Mouse (Mus musculus): ENCODE results near the gene Gm17660. TPM values are rescaled to one million over a fixed set of nuclear protein-coding genes. Genes with fewer than 3 reads are reported as not detected.

The Gm17660 gene
- total RNA-seq, 2 experiments from 2014 or later, result not detected

- DNase-seq (ENCODE audit: low spot score in 2 of 2), result peak in 1 of 2 experiments; percentile 9
- Histone ChIP-seq H3K4me3 (no peak overlapping the region), H3K27ac (peak overlapping the region; percentile 70)
- TF ChIP-seq CTCF (conservative IDR thresholded peaks at IDR 0.05), result no peak
Measured at GRCm38 (mm10) chr5:104072272-104072886, 5.0 kb downstream of the Gm17660 start.

- H3K4me3 ChIP-seq, result no peak overlapping the region
- peak in 1 of 2 experiments; percentile 11 for DNase-seq (ENCODE audit: low spot score in 2 of 2)
- peak overlapping the region; percentile 60; the same call in 1 of the 2 replicates for H3K27ac ChIP-seq
- TF ChIP-seq CTCF (conservative IDR thresholded peaks at IDR 0.05), result no peak
Measured at GRCm38 (mm10) chr5:104071048-104071447, 6.4 kb downstream of the Gm17660 start.

GRCm38 (mm10) chr5:104068751-104069150 is 8.7 kb downstream of the Gm17660 start:
- Histone ChIP-seq H3K27ac (no peak overlapping the region), H3K4me3 (no peak overlapping the region)
- peak; percentile 74 for TF ChIP-seq CTCF (conservative IDR thresholded peaks at IDR 0.05)
- no peak for DNase-seq (ENCODE audit: low spot score in 2 of 2)

- H3K4me3 ChIP-seq, result no peak overlapping the region
- DNase-seq (ENCODE audit: low spot score in 2 of 2), result peak in 1 of 2 experiments; percentile 7
- no peak for TF ChIP-seq CTCF (conservative IDR thresholded peaks at IDR 0.05)
- H3K27ac ChIP-seq, result peak overlapping the region; percentile 87
Measured at GRCm38 (mm10) chr5:104062773-104063551, 14.4 kb downstream of the Gm17660 start.

- DNase-seq (ENCODE audit: low spot score in 2 of 2), result peak in 1 of 2 experiments; percentile 25
Measured at GRCm38 (mm10) chr5:104061936-104062772, 15.3 kb downstream of the Gm17660 start.

GRCm38 (mm10) chr5:104060429-104060828 is 17.0 kb downstream of the Gm17660 start:
- no peak for TF ChIP-seq CTCF (conservative IDR thresholded peaks at IDR 0.05)
- Histone ChIP-seq H3K27ac (peak overlapping the region; percentile 84), H3K4me3 (no peak overlapping the region; the same call in 1 of the 2 replicates)
- peak in 1 of 2 experiments; percentile 13 for DNase-seq (ENCODE audit: low spot score in 2 of 2)

More at GRCm38 (mm10) chr5:104061936-104062772, 15.3 kb downstream of the Gm17660 start:
- H3K4me3 ChIP-seq, result no peak overlapping the region
- no peak for TF ChIP-seq CTCF (conservative IDR thresholded peaks at IDR 0.05)
- H3K27ac ChIP-seq, result peak overlapping the region; percentile 87

GRCm38 (mm10) chr5:104059628-104060027 is 17.8 kb downstream of the Gm17660 start:
- Histone ChIP-seq H3K27ac (peak overlapping the region; percentile 84), H3K4me3 (no peak overlapping the region)
- peak; percentile 28 for TF ChIP-seq CTCF (conservative IDR thresholded peaks at IDR 0.05)
- DNase-seq (ENCODE audit: low spot score in 2 of 2), result peak in 1 of 2 experiments; percentile 21

GRCm38 (mm10) chr5:104058021-104058420 is 19.4 kb downstream of the Gm17660 start:
- TF ChIP-seq CTCF (conservative IDR thresholded peaks at IDR 0.05), result peak; percentile 83
- no peak overlapping the region for H3K4me3 ChIP-seq
- peak in 1 of 2 experiments; percentile 51 for DNase-seq (ENCODE audit: low spot score in 2 of 2)
- H3K27ac ChIP-seq, result peak overlapping the region; percentile 84

- no peak for TF ChIP-seq CTCF (conservative IDR thresholded peaks at IDR 0.05)
- Histone ChIP-seq H3K4me3 (no peak overlapping the region), H3K27ac (peak overlapping the region; percentile 14; the same call in 1 of the 2 replicates)
- peak in 1 of 2 experiments; percentile 7 for DNase-seq (ENCODE audit: low spot score in 2 of 2)
Measured at GRCm38 (mm10) chr5:104056295-104056694, 21.1 kb downstream of the Gm17660 start.

- no peak overlapping the region for H3K4me3 ChIP-seq
- DNase-seq (ENCODE audit: low spot score in 2 of 2), result no peak
- no peak for TF ChIP-seq CTCF (conservative IDR thresholded peaks at IDR 0.05)
- H3K27ac ChIP-seq, result no peak overlapping the region
Measured at GRCm38 (mm10) chr5:104055816-104056215, 21.6 kb downstream of the Gm17660 start.

- no peak overlapping the region for H3K4me3 ChIP-seq
- no peak for DNase-seq (ENCODE audit: low spot score in 2 of 2)
- no peak for TF ChIP-seq CTCF (conservative IDR thresholded peaks at IDR 0.05)
- no peak overlapping the region for H3K27ac ChIP-seq
Measured at GRCm38 (mm10) chr5:104054938-104055337, 22.5 kb downstream of the Gm17660 start.

GRCm38 (mm10) chr5:104052956-104053355 is 24.5 kb downstream of the Gm17660 start:
- H3K27ac ChIP-seq, result no peak overlapping the region
- peak; percentile 61 for TF ChIP-seq CTCF (conservative IDR thresholded peaks at IDR 0.05)

More at GRCm38 (mm10) chr5:104052956-104053355, 24.5 kb downstream of the Gm17660 start:
- DNase-seq (ENCODE audit: low spot score in 2 of 2), result no peak
- no peak overlapping the region for H3K4me3 ChIP-seq
